Mouse (Mus musculus) hindbrain, embryonic 14.5 days (tissue): ENCODE results near the gene Fblim1. TPM values are rescaled to one million over a fixed set of nuclear protein-coding genes. Genes with fewer than 3 reads are reported as not detected.
"Not testable (repeated sequence)": the region's sequence is repeated elsewhere in the genome, so short reads cannot be mapped to it uniquely, and the experiment has no call there.

Source experiments
- ATAC-seq: fragments of 200-750 bp; cut with Nextera tagmentation; 2 replicates; pipeline ENCODE4 v1.8.0; 2017; ENCODE audit warnings: moderate number of reproducible peaks, mild to moderate bottlenecking, moderate TSS enrichment, moderate library complexity; ENCODE audit not compliant: low FRiP score
- DNase-seq: peaks from one replicate; pipeline ENCODE4 v3.0.0-alpha.2; 2015; ENCODE audit warnings: low spot score
- H3K27ac ChIP-seq: fragments of 300-500 bp; sonication (generic); 2 replicates; pipeline ENCODE4 v1.5.1; 2014; ENCODE audit warnings: mild to moderate bottlenecking, moderate library complexity
- H3K27me3 ChIP-seq: fragments of 300-500 bp; sonication (generic); 2 replicates; pipeline ENCODE4 v1.6.1; 2014; ENCODE audit warnings: mild to moderate bottlenecking, low read length, mixed read lengths; ENCODE audit not compliant: control insufficient read depth, insufficient read depth
- H3K36me3 ChIP-seq: fragments of 300-500 bp; sonication (generic); replicated peaks from 2 replicates; pipeline ENCODE4 v1.6.1; 2014; ENCODE audit not compliant: control insufficient read depth, insufficient read depth
- H3K4me1 ChIP-seq: fragments of 300-500 bp; sonication (generic); replicated peaks from 2 replicates; pipeline ENCODE4 v1.6.1; 2014; ENCODE audit warnings: antibody characterized with exemption, low read length, mixed read lengths; ENCODE audit not compliant: control insufficient read depth, insufficient read depth
- H3K4me2 ChIP-seq: fragments of 300-500 bp; sonication (generic); replicated peaks from 2 replicates; pipeline ENCODE4 v1.6.1; 2014; ENCODE audit warnings: mild to moderate bottlenecking, moderate library complexity
- H3K4me3 ChIP-seq: fragments of 300-500 bp; sonication (generic); replicated peaks from 2 replicates; pipeline ENCODE4 v1.5.1; 2014; ENCODE audit warnings: mild to moderate bottlenecking, low read length
- H3K9ac ChIP-seq: fragments of 300-500 bp; sonication (generic); 2 replicates; pipeline ENCODE4 v1.6.1; 2014
- H3K9me3 ChIP-seq: fragments of 300-500 bp; sonication (generic); 2 replicates; pipeline ENCODE4 v1.6.1; 2016; ENCODE audit warnings: low read length; ENCODE audit not compliant: control insufficient read depth
- WGBS: fragments of 180-500 bp; shearing (Covaris S2); extraction: QIAGEN DNeasy Blood & Tissue Kit; methylation state at CpG from one replicate; pipeline ENCODE4 v1.1.7; 2014; 5-methylcytosine and 5-hydroxymethylcytosine counted together
- polyA plus RNA-seq: library from polyadenylated mRNA; unstranded; fragments of >200 nt; fragmentation: Nextera tagmentation; extraction: Ambion mirVana; gene quantifications from 2 replicates; pipeline ENCODE4 v1.2.1, GENCODE M21; 2014

Gene Fblim1
- polyA plus RNA-seq, 1 experiment from 2014 or later, result 41.3 TPM

DNA sequence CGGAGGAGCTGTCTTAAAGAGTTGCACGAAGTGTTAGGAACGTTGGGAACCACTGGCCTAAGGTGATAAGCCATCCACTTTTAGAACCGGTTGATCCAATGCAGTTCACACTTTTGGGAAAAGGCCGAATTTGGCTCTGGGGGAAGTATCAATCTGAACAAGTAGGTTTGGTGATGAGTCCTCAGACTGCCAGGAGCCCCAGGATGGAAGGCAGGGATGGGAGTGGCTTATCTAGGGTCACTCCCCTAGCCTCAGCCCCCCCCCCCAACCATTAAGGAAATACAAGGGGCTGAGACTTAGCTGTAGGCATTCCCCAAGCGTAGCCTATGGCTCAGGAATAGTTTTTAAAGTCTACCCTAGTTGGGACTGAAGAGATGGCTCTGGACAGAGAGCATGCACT is 39.7 kb downstream of the Fblim1 start:
- H3K36me3 ChIP-seq, result no peaks in the 10 kb centered on the region
- H3K4me3 ChIP-seq, result no peak overlapping the region
- H3K4me1 ChIP-seq, result no peaks in the 10 kb centered on the region
- ATAC-seq (no peak), DNase-seq (no peak)
- H3K27ac ChIP-seq, result no peak overlapping the region
- H3K9me3 ChIP-seq, result no peaks in the 10 kb centered on the region
- no peak overlapping the region for H3K9ac ChIP-seq
- 93% methylated on average over 6 of the region's 6 CpGs for WGBS
- H3K27me3 ChIP-seq, result no peaks in the 10 kb centered on the region
- no peak overlapping the region for H3K4me2 ChIP-seq

DNA sequence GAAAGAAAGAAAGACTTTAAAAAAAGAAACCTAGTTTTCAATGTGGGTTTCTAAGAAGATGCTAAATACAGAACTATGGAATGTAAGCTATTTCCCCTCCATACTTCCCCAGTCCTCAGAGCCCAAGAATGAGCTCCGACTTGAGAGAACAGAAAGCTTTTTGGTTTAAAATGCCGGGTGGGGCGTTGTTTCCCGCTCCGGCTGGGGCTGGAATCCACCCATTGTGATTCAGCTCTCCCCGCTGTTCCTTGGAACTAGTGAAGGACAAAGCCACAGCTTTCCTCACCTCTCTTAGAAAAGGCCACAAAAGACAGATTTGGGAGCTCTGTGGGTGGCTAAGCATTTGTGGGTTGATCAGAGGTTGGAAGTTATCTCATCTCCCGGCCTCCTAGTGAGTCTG is 40.6 kb downstream of the Fblim1 start:
- no peaks in the 10 kb centered on the region for H3K27me3 ChIP-seq
- DNase-seq, result no peak
- H3K4me3 ChIP-seq, result no peak overlapping the region
- no peak overlapping the region for H3K9ac ChIP-seq
- WGBS, result 17% methylated on average over 7 of the region's 7 CpGs
- no peak for ATAC-seq
- no peaks in the 10 kb centered on the region for H3K4me1 ChIP-seq
- H3K27ac ChIP-seq, result no peak overlapping the region
- H3K4me2 ChIP-seq, result no peak overlapping the region
- no peaks in the 10 kb centered on the region for H3K36me3 ChIP-seq
- no peaks in the 10 kb centered on the region for H3K9me3 ChIP-seq

DNA sequence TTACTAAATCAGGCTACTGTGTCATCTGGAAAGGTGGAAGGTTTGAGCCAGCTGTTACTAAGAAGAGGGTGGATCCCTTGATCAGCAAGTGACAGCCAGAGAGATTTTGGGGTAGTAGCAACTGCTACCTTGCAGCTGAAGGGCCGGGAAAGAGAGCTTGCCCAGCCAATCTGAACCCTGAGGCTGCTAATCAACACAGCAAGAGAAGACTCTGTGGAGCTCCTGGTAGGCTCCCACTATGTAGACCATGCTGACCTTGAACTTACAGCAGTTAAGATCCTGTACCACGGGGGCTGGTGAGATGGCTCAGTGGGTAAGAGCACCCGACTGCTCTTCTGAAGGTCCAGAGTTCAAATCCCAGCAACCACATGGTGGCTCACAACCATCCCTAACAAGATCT is 41.2 kb downstream of the Fblim1 start:
- Histone ChIP-seq H3K4me1 (no peaks in the 10 kb centered on the region), H3K36me3 (no peaks in the 10 kb centered on the region), H3K27ac (no peak overlapping the region), H3K9ac (no peak overlapping the region), H3K4me3 (no peak overlapping the region), H3K4me2 (no peak overlapping the region), H3K27me3 (no peaks in the 10 kb centered on the region), H3K9me3 (no peaks in the 10 kb centered on the region)
- DNase-seq, result no peak
- 79% methylated on average over 3 of the region's 3 CpGs for WGBS
- no peak for ATAC-seq

DNA sequence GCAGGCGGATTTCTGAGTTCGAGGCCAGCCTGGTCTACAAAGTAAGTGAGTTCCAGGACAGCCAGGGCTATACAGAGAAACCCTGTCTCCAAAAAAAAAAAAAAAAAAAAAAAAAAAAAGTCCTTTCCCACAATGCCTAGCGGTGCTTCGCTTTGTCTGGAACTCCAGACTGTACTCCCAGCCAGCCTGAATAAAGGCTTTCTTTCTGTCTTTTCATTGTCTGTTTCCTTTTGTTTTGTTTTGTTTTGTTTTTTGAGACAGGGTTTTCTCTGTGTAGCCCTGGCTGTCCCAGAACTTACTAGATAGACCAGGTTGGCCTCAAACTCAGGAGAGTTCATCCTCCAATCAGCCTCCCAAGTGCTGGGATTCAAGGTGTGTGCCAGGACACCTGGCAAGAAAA is 41.7 kb downstream of the Fblim1 start:
- no peaks in the 10 kb centered on the region for H3K36me3 ChIP-seq
- H3K9ac ChIP-seq, result no peak overlapping the region
- no peak for DNase-seq
- no peaks in the 10 kb centered on the region for H3K9me3 ChIP-seq
- no peaks in the 10 kb centered on the region for H3K4me1 ChIP-seq
- no peak for ATAC-seq
- no peak overlapping the region for H3K27ac ChIP-seq
- no peaks in the 10 kb centered on the region for H3K27me3 ChIP-seq
- no peak overlapping the region for H3K4me2 ChIP-seq
- 90% methylated on average over 4 of the region's 4 CpGs for WGBS
- no peak overlapping the region for H3K4me3 ChIP-seq

DNA sequence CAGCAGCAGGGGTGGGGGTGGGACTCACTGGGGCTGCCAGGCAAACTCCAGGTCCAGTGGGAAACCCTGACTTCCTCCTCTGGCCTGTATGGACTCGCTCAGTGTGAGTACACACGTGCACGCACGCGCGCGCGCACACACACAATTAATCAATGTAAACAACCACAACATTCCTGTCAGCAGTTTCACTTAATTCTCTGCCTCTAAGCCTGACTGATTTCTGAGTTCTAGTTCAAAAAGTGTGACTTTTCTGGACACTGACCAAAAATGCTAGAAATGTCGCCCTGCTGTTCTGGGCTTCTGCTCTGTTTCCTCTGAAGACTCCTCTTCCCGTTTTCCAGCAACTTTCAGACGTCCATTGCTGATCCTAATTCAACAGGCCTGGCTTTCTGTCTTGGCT is 43.6 kb downstream of the Fblim1 start:
- DNase-seq, result no peak
- no peak overlapping the region for H3K4me3 ChIP-seq
- no peak overlapping the region for H3K4me2 ChIP-seq
- H3K9me3 ChIP-seq, result no peaks in the 10 kb centered on the region
- H3K36me3 ChIP-seq, result no peaks in the 10 kb centered on the region
- no peaks in the 10 kb centered on the region for H3K27me3 ChIP-seq
- H3K9ac ChIP-seq, result no peak overlapping the region
- no peak for ATAC-seq
- 83% methylated on average over 11 of the region's 11 CpGs for WGBS
- peaks cover 10% of the 10 kb centered on the region for H3K4me1 ChIP-seq
- H3K27ac ChIP-seq, result no peak overlapping the region

DNA sequence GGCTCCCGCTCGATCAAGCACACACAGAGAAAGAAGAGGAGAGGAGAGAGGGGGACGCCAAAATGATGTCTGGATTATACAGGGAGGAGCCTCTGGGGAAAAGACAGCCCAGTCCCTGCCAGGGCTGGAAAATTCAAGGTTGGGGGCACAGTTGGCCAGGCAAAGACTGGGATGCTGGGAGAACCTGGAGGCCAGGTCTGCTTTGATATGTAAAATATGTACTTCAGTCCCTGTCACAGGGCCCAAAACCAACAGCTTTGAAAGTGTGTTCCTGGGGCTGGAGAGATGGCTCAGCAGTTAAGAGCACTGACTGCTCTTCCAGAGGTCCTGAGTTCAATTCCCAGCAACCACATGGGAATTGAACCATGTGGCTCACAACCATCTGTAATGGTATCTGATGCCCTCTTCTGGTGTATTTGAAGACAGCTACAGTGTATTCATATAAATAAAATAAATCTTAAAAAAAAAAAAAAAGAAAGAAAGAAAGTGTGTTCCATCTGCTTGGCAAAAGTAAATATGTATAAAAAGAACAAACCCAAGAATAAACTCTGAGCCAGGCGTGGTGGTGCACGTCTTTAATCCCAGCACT is 44.5 kb downstream of the Fblim1 start:
- H3K4me3 ChIP-seq, H3K4me2 ChIP-seq, H3K27ac ChIP-seq, H3K36me3 ChIP-seq, ATAC-seq, H3K9me3 ChIP-seq, H3K4me1 ChIP-seq, H3K27me3 ChIP-seq, H3K9ac ChIP-seq, DNase-seq: not testable (repeated sequence)
- WGBS, result 71% methylated on average over 5 of the region's 5 CpGs

DNA sequence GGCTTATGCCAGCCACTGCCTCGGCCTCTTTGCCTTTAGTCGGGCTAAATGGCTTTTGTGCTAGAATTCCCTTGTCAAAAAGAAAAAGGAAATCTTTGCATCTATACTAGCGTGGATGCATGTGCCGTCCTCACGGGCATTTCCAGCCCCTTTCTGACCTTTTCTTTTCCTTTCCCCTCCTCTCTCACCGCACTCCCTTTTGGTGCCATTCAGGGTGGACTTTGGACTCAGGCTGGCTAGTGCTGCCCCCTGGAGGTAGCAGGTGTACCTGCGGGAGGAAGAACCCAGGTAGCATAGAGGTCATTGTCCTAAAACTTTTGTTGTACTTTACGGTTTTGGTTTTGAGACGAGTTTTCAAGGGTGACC is 46.0 kb downstream of the Fblim1 start:
- Histone ChIP-seq H3K4me2 (peak overlapping the region; percentile 79), H3K27ac (peak overlapping the region; percentile 85), H3K9ac (peak overlapping the region; percentile 55), H3K4me3 (peak overlapping the region; percentile 31), H3K4me1 (peaks cover 10% of the 10 kb centered on the region), H3K9me3 (no peaks in the 10 kb centered on the region), H3K36me3 (no peaks in the 10 kb centered on the region), H3K27me3 (no peaks in the 10 kb centered on the region)
- DNase-seq (peak; percentile 76), ATAC-seq (peak; percentile 43)
- WGBS, result 3% methylated on average over 9 of the region's 9 CpGs

DNA sequence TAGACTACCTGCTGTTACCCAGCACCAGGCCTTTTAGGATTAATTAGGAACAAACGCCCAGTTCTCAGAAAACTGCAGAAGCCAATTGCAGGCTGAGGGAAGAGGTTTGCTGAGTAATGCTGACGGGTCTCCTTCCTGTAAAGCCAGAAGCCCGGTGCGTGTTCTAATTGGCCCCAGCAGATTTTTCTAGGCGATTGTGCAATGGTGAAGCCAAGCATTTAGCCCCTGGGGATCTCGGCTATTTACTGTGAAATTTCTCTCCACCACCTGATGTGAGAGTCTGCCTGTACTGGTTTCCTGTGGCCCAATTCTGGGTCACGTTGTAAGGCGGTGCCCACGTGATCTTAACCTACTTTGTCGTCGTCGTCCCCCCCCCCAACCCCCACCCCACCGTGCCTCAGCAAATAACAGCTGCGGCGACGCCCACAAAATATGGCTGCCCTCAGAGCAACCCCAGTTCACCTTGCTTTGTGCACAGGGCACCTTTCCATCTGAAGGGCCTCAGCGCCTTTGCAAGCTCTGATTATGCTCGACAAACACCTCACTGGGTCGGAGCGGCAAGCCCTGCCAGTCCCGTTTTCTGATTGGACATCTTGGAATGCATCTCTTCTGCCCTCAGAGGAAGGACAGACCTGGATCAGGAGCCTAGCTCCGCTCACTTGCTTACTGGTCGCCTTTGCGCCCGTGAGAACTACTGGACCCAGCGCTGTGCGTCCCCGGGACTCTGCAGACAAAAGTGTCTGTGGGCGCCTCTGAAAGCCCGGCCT is 46.6 kb downstream of the Fblim1 start:
- Histone ChIP-seq H3K27me3 (no peaks in the 10 kb centered on the region), H3K27ac (peak overlapping the region; percentile 85), H3K9ac (peak overlapping the region; percentile 55), H3K4me3 (peak overlapping the region; percentile 31), H3K4me1 (peaks cover 10% of the 10 kb centered on the region), H3K36me3 (no peaks in the 10 kb centered on the region), H3K4me2 (peak overlapping the region; percentile 79), H3K9me3 (no peaks in the 10 kb centered on the region)
- peak; percentile 64 for ATAC-seq
- peak; percentile 72 for DNase-seq
- WGBS, result under 1% methylated on average over 30 of the region's 30 CpGs

DNA sequence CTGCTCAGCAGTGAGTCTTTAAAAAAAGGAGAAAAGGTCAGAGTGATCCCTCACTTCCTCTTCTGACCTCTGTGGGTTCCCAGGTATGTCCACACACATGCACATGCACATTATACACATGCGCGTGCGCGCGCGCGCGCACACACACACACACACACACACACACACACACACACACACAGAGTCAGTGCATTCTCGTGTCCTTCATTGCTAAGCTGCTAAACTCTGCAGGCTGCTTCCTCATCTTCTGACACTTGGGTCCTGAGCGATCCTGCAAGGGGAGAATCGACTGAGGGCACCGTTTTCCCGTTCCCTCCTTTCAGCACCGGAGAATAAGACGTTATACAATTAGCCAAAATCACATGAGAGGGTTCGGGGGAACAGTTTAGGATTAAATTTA is 47.2 kb downstream of the Fblim1 start:
- Histone ChIP-seq H3K4me1 (peaks cover 10% of the 10 kb centered on the region), H3K36me3 (no peaks in the 10 kb centered on the region), H3K27me3 (no peaks in the 10 kb centered on the region), H3K4me3 (peak overlapping the region; percentile 31), H3K9me3 (no peaks in the 10 kb centered on the region), H3K9ac (peak overlapping the region; percentile 55), H3K27ac (peak overlapping the region; percentile 85), H3K4me2 (peak overlapping the region; percentile 79)
- 21% methylated on average over 16 of the region's 16 CpGs for WGBS
- DNase-seq (no peak), ATAC-seq (peak; percentile 25; the same call in 1 of the 2 replicates)
